Mouse (Mus musculus) spleen, adult 10 weeks (tissue): ENCODE results near the gene Msgn1. TPM values are rescaled to one million over a fixed set of nuclear protein-coding genes. Genes with fewer than 3 reads are reported as not detected.

Experiments
- polyA plus RNA-seq: library from polyadenylated mRNA; stranded (reverse); fragments of 350-450 nt; fragmentation: Illumina TruSeq; extraction: RNeasy Lipid Tissue Mini Kit (QIAGEN cat#74804); gene quantifications from one replicate; pipeline ENCODE4 v1.2.3, GENCODE M21; 2015; ENCODE audit warnings: low replicate concordance; ENCODE audit not compliant: insufficient read depth

The Msgn1 gene
- polyA plus RNA-seq, result not detected

DNA sequence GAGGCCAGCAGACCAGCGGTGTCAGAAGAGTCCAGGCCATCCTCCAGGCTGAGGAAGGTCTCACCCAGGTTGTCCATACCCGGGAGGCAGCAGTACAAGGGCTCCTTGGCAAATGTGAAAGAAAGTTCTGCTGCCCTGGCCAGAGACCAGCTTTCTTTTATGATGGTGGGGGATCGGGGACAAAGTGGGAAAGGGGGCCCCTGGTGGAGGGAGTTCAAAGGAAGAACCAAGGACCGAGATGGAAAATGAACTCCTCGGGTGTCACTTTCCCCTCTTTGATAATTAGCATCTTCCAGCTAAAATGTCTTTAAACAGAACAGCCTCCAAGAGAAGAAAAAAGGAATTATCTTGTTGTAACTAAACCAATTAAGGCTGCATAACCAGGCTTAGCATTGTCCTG lies at the start of gene Msgn1:
TSS of gene Msgn1 (minus strand) at position 101 of the 400 bp plus-strand sequence.

Other genes with a start within 250 kb of the Msgn1 start
- gene Kcns3, start 57.9 kb downstream of the Msgn1 start, polyA plus RNA-seq, result 1.6 TPM
- gene Gen1, start 56.8 kb upstream of the Msgn1 start, polyA plus RNA-seq, result 6.1 TPM
- 97.4 TPM for gene Smc6, start 56.9 kb upstream of the Msgn1 start, polyA plus RNA-seq
- not detected for gene Vsnl1, start 227.6 kb upstream of the Msgn1 start, polyA plus RNA-seq
- not detected for gene Rad51ap2, start 247.1 kb upstream of the Msgn1 start, polyA plus RNA-seq